Mouse (Mus musculus) liver, embryonic 18 days (tissue): ENCODE measurements around the gene H2-M5. TPM values are rescaled to one million over a fixed set of nuclear protein-coding genes. Genes with fewer than 3 reads are reported as not detected.

Experiments used
- polyA plus RNA-seq: library from polyadenylated mRNA; depleted of rRNA; stranded (reverse); fragments of >200 nt; gene quantifications from 2 replicates; pipeline ENCODE4 v1.2.3, GENCODE M21; 2012; rRNA removed

Gene H2-M5
- polyA plus RNA-seq: 0.08 and 0.10 TPM in 2 replicates

GRCm38 (mm10) chr17:36989437-36989836 is at the start of gene H2-M5:
Gene H2-M5, minus strand, starts transcription at chr17:36989537.

GRCm38 (mm10) chr17:37022628-37023576 is 33.6 kb upstream of the H2-M5 start, which contains the start of gene Mog:
Gene Mog, minus strand, starts transcription at chr17:37023398.

GRCm38 (mm10) chr17:37000863-37001262 is 11.5 kb upstream of the H2-M5 start, which contains the start of gene Zfp57:
Gene Zfp57, plus strand, starts transcription at chr17:37001163.

GRCm38 (mm10) chr17:36981221-36981813 is 8.0 kb downstream of the H2-M5 start, which contains the start of gene 2410137M14Rik:
Gene 2410137M14Rik, minus strand, starts transcription at chr17:36981237.

GRCm38 (mm10) chr17:36957999-36958743 is 31.2 kb downstream of the H2-M5 start, which contains the start of the genes Znrd1 and Znrd1as:
Gene Znrd1, minus strand, starts transcription at chr17:36958559.
Gene Znrd1as, plus strand, starts transcription at chr17:36958592.

GRCm38 (mm10) chr17:36950981-36951947 is 38.1 kb downstream of the H2-M5 start, which contains the start of gene Ppp1r11:
Gene Ppp1r11, minus strand, starts transcription at chr17:36951741.

GRCm38 (mm10) chr17:36942791-36943471 is 46.4 kb downstream of the H2-M5 start, which contains the start of gene Rnf39:
Gene Rnf39, plus strand, starts transcription at chr17:36942918.

Other genes starting within 250 kb of the H2-M5 start
- not detected in 2 replicates for gene H2-M10.5, start 216.6 kb downstream of the H2-M5 start, polyA plus RNA-seq
- not detected in 2 replicates for gene H2-M10.6, start 177.4 kb downstream of the H2-M5 start, polyA plus RNA-seq
- 19.4 and 23.3 TPM in 2 replicates for gene Trim26, start 152.4 kb downstream of the H2-M5 start, polyA plus RNA-seq
- gene Trim15, start 122.3 kb downstream of the H2-M5 start, polyA plus RNA-seq: 0.25 and 0.42 TPM in 2 replicates
- gene Trim10, start 120.0 kb downstream of the H2-M5 start, polyA plus RNA-seq: 37.1 and 43.0 TPM in 2 replicates
- gene Trim40, start 99.4 kb downstream of the H2-M5 start, polyA plus RNA-seq: 0.01 TPM in 1 of 2 replicates, not detected in the other
- gene Trim31, start 91.4 kb downstream of the H2-M5 start, polyA plus RNA-seq: 0.04 TPM in 1 of 2 replicates, not detected in the other
- 0.05 and 0.07 TPM in 2 replicates for gene Rnf39, start 46.6 kb downstream of the H2-M5 start, polyA plus RNA-seq
- 31.3 and 33.2 TPM in 2 replicates for gene Ppp1r11, start 37.8 kb downstream of the H2-M5 start, polyA plus RNA-seq
- gene Znrd1, start 31.0 kb downstream of the H2-M5 start, polyA plus RNA-seq: 15.5 and 17.6 TPM in 2 replicates
- 3.4 and 4.2 TPM in 2 replicates for gene Znrd1as, start 30.9 kb downstream of the H2-M5 start, polyA plus RNA-seq
- gene 2410137M14Rik, start 8.3 kb downstream of the H2-M5 start, polyA plus RNA-seq: not detected in 2 replicates
- 4.5 and 5.2 TPM in 2 replicates for gene Zfp57, start 11.6 kb upstream of the H2-M5 start, polyA plus RNA-seq
- gene Mog, start 33.9 kb upstream of the H2-M5 start, polyA plus RNA-seq: not detected in 2 replicates
- gene Gabbr1, start 56.4 kb upstream of the H2-M5 start, polyA plus RNA-seq: 3.1 and 5.1 TPM in 2 replicates
- gene Olfr90, start 99.0 kb upstream of the H2-M5 start, polyA plus RNA-seq: not detected in 2 replicates
- not detected in 2 replicates for gene Olfr91, start 108.7 kb upstream of the H2-M5 start, polyA plus RNA-seq
- not detected in 2 replicates for gene Olfr92, start 130.6 kb upstream of the H2-M5 start, polyA plus RNA-seq
- gene Olfr93, start 172.0 kb upstream of the H2-M5 start, polyA plus RNA-seq: not detected in 2 replicates
- 0.46 and 0.68 TPM in 2 replicates for gene Ubd, start 204.4 kb upstream of the H2-M5 start, polyA plus RNA-seq
- not detected in 2 replicates for gene Olfr94, start 211.5 kb upstream of the H2-M5 start, polyA plus RNA-seq
- not detected in 2 replicates for gene Olfr95, start 223.6 kb upstream of the H2-M5 start, polyA plus RNA-seq
- not detected in 2 replicates for gene Olfr96, start 230.6 kb upstream of the H2-M5 start, polyA plus RNA-seq
- gene Olfr97, start 247.8 kb upstream of the H2-M5 start, polyA plus RNA-seq: not detected in 2 replicates